Mouse (Mus musculus): ENCODE results near the gene Prpf6.

DNA sequence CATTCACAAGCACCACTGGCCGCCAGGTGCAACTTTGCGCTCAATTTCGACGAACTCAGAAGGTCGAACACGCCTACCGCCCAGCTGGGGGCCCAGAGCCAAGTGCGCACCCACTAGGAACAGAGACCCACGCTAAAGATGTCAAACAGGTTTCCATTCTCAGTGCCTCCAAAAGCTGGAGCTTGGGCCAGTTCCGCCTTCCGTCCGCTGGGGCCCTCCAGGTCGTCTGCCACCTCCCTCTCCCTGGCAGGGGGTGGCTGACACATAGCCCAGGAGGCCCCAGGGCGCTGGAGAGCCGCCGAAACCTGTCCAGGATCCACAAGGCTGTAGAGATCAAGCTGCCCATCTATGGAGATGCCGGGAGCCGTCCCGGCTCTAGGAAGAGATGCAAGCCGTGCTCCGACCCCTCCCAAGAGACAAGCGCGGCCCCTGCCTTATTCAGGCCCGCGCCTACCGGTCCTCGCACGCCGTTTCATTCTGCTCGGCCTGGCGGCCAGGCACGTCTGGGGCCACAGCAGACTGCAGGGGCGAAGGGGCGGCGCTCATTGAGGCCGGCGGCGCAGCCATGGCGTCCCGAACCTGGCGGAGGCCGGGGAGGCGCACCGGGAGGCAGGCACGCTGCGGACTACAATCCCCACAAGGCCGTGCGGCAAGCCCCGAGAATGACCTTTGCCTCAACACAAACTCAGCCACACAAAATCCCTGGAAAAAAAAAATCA, 10.1 kb upstream of the Prpf6 start:
- TF ChIP-seq CTCF (IDR thresholded peaks at IDR 0.05; ENCODE audit: control insufficient read depth, insufficient read depth, insufficient read length) (no peak), MAX (IDR thresholded peaks at IDR 0.05) (no peak), FOSL1 (IDR thresholded peaks at IDR 0.05; ENCODE audit: insufficient read depth, low read length, poor library complexity, severe bottlenecking) (no peak), CEBPB (IDR thresholded peaks at IDR 0.05; ENCODE audit: low read depth) (no peak), USF1 (IDR thresholded peaks at IDR 0.05; ENCODE audit: low read depth) (no peak), MYOD1 (IDR thresholded peaks at IDR 0.05; ENCODE audit: control insufficient read depth, insufficient read length, low read depth) (no peak)
